Mouse (Mus musculus) C2C12 (cell line): ENCODE data around the gene Dcaf10. TPM values are rescaled to one million over a fixed set of nuclear protein-coding genes. Genes with fewer than 3 reads are reported as not detected.
A peak's percentile ranks its signal among the peaks of the same experiment; 100 is the strongest.

Experiments used
- H3K27me3 ChIP-seq: one replicate; pipeline ENCODE4 v1.6.1; 2011; ENCODE audit not compliant: control insufficient read depth, insufficient read depth, insufficient read length
- H3K36me3 ChIP-seq: one replicate; pipeline ENCODE4 v1.6.1; 2011; ENCODE audit not compliant: control insufficient read depth, insufficient read depth
- H3K4me3 ChIP-seq: one replicate; pipeline ENCODE4 v1.5.1; 2011; ENCODE audit warnings: mild to moderate bottlenecking, control low read depth; ENCODE audit not compliant: poor library complexity, insufficient read depth, severe bottlenecking
- H3K79me2 ChIP-seq: one replicate; pipeline ENCODE4 v1.6.1; 2011; ENCODE audit not compliant: control insufficient read depth, insufficient read depth
- H3K79me3 ChIP-seq: one replicate; pipeline ENCODE4 v1.6.1; 2011; ENCODE audit warnings: low read depth, control low read depth
- H3ac ChIP-seq: one replicate; pipeline ENCODE3; 2011; ENCODE audit warnings: low read depth; ENCODE audit not compliant: control insufficient read depth, insufficient read length
- CEBPB ChIP-seq: IDR thresholded peaks from one replicate; pipeline ENCODE4 v1.6.1; 2011; ENCODE audit warnings: low read depth, mild to moderate bottlenecking, control low read depth, moderate library complexity
- CTCF ChIP-seq: IDR thresholded peaks from one replicate; pipeline ENCODE4 v1.5.1; 2011; ENCODE audit not compliant: control insufficient read depth, insufficient read depth, insufficient read length
- FOSL1 ChIP-seq: IDR thresholded peaks from one replicate; pipeline ENCODE4 v1.8.0; 2011; ENCODE audit warnings: mild to moderate bottlenecking, low read length; ENCODE audit not compliant: poor library complexity, insufficient read depth, severe bottlenecking
- MAX ChIP-seq: IDR thresholded peaks from one replicate; pipeline ENCODE4 v1.6.1; 2011; ENCODE audit warnings: mild to moderate bottlenecking, control low read depth
- MYOD1 ChIP-seq: IDR thresholded peaks from one replicate; pipeline ENCODE4 v1.6.1; 2011; ENCODE audit warnings: low read depth; ENCODE audit not compliant: control insufficient read depth, insufficient read length
- MYOG ChIP-seq: IDR thresholded peaks from one replicate; pipeline ENCODE4 v1.6.1; 2011; ENCODE audit not compliant: control insufficient read depth, insufficient read length; ENCODE audit errors: extremely low read depth
- USF1 ChIP-seq: IDR thresholded peaks from one replicate; pipeline ENCODE4 v1.6.1; 2011; ENCODE audit warnings: low read depth, mild to moderate bottlenecking, control low read depth, moderate library complexity
- polyA plus RNA-seq: library from polyadenylated mRNA; unstranded; fragments of >200 nt; fragmentation: generic; extraction: Trizol; gene quantifications from one replicate; pipeline ENCODE4 v1.2.1, GENCODE M21; 2012; ENCODE audit warnings: missing spikeins

The Dcaf10 gene
- polyA plus RNA-seq, 1 experiment, result 10.8 TPM

DNA sequence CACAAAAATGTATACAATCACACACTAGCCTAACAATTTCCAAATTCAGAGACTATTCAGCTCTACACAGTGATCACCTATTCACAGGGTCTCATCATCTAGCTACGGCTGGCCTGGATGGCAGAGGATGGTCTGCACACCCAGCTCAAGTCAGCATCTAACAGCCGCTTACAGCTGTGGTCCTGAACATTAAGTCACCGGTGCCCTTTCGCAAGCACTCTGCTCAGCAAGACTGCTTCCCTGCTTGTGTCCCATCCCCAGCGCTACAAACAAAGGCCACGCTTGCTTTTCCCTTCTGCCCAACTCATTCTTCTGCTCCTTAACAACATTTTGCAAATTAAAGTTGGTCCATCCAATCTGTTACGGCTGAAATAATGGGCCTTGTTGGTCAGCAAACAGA lies 64.5 kb downstream of the Dcaf10 start:
- no peaks in the 10 kb centered on the region for H3K27me3 ChIP-seq
- peaks cover 63% of the 10 kb centered on the region for H3K79me2 ChIP-seq
- peaks cover 20% of the 10 kb centered on the region for H3K79me3 ChIP-seq
- H3ac ChIP-seq, result no peak overlapping the region
- TF ChIP-seq FOSL1 (no peak), CTCF (no peak), MAX (no peak), MYOG (no peak), MYOD1 (no peak), CEBPB (no peak), USF1 (no peak)
- no peak overlapping the region for H3K4me3 ChIP-seq
- peaks cover 18% of the 10 kb centered on the region for H3K36me3 ChIP-seq

DNA sequence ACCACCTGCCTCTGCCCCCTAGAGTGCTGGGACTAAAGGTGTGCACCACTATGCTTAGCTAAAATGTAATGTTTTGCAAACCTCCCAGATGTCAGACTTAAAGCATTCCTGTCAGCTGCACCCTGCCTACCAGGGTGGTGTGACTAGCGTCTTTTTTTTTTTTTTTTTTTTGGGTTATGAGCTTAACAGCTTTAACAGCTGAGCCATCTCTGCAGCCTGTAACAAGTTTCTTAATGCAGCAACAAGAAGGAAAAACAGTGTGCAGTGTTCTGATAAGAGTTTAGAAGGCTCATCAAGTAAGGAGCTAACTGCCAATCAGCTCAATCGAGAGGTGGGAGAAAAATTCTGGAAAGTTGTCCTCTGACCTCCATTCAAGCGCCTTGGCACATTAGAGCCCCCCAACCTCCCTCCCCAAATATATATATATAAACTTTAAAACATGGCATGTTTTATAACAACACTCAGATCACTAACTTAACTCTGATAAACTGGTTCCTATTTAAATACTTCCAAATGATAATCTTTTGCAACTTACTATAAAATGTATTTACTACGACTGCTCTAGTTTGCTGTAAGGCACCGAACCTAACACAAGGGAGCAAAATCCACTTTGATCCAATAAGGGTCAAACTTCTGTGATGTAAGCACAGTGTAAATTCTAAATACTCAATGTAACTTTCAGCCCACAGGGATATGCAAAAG lies 65.3 kb downstream of the Dcaf10 start:
- Histone ChIP-seq H3K36me3 (peaks cover 15% of the 10 kb centered on the region), H3K27me3 (no peaks in the 10 kb centered on the region), H3ac (no peak overlapping the region), H3K79me3 (peaks cover 20% of the 10 kb centered on the region), H3K79me2 (peaks cover 57% of the 10 kb centered on the region), H3K4me3 (peak overlapping the region; percentile 72)
- TF ChIP-seq USF1 (no peak), MYOD1 (no peak), CEBPB (no peak), FOSL1 (no peak), CTCF (no peak), MYOG (no peak), MAX (no peak)

DNA sequence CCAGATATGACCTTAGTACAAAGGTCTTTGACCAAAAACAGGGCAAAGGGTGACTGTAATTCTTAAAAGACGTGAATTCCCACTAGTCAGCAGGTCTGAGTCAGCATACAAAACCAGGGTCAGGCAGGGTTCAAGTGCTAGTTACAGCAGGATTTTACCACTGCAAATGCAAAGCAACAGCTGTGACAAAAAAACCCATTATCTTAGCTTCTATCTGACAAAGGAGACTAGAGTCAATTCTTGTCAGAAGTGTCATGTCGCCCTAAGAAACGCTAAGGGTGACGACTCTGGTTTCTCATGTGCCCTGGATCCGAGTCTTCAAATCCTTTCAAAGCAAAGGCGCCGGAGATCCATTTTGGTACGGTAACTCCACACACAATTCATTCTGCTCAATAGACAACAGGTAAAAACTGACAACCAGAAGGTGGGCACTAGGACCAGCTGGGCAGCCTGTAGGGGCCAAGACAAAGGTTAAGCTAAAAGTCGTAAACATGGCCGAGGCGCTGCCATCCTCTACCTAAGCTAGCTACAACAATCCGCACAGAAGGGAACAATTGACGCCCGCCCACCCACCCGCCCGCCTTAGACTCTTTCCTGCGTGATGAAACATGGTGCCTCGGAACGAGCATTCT lies 65.9 kb downstream of the Dcaf10 start:
- TF ChIP-seq MYOD1, result peak; percentile 16
- TF ChIP-seq CTCF, result no peak
- Histone ChIP-seq H3K79me2 (peaks cover 51% of the 10 kb centered on the region), H3K4me3 (peak overlapping the region; percentile 72), H3K27me3 (no peaks in the 10 kb centered on the region), H3K79me3 (peaks cover 20% of the 10 kb centered on the region), H3K36me3 (peaks cover 14% of the 10 kb centered on the region), H3ac (peak overlapping the region; percentile 65)

DNA sequence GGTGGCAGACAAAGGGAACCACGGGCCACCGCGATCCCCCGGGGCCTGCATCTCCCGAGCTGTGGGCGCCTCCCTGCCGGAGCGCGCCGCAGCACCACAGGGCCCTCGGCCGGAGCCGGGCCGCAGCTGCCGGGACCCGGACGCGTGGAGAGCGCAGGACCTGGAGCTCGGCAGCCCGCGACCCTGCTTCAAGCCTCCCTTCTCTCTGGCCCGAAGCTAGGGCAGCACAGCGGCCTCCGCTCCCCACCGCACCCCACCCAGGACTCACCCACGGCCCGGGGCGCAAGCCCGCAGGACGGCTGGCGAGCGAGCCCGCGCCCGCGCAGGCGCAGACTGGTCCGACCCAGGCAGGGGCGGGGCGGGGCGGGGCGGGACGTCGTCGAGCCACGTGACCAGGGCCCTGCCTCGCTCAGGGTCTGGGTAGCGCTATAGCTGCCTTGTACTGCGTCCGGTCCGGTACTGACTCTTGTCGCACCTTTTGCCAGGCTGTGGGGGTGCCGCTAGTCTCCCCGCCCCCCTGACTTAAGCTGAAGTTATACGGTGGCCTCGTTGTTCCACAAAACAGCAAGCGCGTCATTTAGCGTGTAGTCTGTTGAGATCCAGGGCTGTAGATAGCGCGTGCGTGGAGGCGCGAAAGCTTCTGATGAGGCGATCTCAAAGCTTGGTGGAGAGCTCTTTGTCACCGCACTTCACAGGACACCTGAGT lies 66.7 kb downstream of the Dcaf10 start, which contains the start of gene Slc25a51:
Gene Slc25a51 (minus strand): TSS at position 340 of the 706 bp plus-strand sequence.
- peaks cover 18% of the 10 kb centered on the region for H3K79me3 ChIP-seq
- peak within 1 kb of the TSS; percentile 65 for H3ac ChIP-seq
- H3K4me3 ChIP-seq, result peak within 1 kb of the TSS; percentile 72
- H3K79me2 ChIP-seq, result peaks cover 44% of the 10 kb centered on the region
- peak; percentile 83 for TF ChIP-seq USF1
- no peak for TF ChIP-seq MYOD1
- H3K27me3 ChIP-seq, result no peaks in the 10 kb centered on the region
- H3K36me3 ChIP-seq, result peaks cover 6% of the 10 kb centered on the region

DNA sequence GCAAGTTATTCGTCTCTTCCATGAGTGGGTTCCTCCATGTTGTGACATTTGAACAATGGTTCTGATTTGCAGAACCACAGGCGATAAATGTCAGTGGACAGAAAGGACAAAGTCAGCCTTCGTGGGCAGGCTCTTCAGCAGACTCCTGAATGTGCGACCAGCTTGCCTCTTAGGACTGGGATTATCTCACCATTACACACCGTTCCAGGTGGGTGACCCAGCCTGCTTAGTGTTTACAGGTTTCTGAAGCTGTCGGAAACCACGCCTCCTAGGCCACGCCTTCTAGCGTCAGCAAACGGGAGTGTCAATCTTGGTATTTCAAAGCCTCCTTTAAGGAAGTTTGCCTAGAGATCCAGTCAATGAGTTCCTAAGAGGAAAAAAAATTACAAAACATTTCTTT lies 67.4 kb downstream of the Dcaf10 start:
- Histone ChIP-seq H3K36me3 (no peaks in the 10 kb centered on the region), H3K4me3 (no peak overlapping the region), H3K27me3 (no peaks in the 10 kb centered on the region), H3K79me2 (peaks cover 39% of the 10 kb centered on the region), H3K79me3 (peaks cover 15% of the 10 kb centered on the region), H3ac (no peak overlapping the region)
- TF ChIP-seq MYOG (no peak), CTCF (no peak), FOSL1 (no peak), USF1 (no peak), MAX (no peak), CEBPB (no peak), MYOD1 (no peak)

DNA sequence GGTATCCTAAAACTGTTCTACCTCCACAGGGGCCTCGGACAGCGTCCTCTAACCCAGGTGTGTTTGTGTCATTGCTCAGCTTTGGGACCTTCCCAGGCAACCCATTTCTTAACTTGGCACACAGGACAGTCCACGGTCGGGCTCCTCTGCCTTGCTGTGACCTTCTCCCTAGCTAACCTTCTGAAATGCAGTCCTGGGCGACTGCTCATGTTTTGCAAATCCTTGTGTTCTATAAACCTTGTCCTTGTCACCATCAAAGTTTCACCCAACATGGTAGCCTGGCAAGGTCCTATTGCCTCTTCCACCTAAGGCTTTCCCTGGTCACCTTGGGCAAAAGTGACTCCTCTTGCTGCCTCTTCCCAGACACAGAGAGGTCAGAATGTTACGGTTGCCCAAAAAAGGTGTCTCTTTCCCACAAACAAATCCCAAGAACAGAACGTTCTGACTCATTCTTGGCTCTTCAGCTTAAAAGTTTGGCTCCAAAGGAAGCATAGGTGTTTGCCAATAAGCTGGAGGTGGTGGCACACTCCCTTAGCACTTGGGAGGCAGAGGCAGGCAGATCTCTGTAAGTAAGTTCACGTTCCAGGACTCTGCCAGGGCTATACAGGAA lies 69.4 kb downstream of the Dcaf10 start:
- no peaks in the 10 kb centered on the region for H3K27me3 ChIP-seq
- H3K4me3 ChIP-seq, result no peak overlapping the region
- peaks cover 20% of the 10 kb centered on the region for H3K79me2 ChIP-seq
- peaks cover 11% of the 10 kb centered on the region for H3K79me3 ChIP-seq
- TF ChIP-seq CEBPB (no peak), MAX (no peak), CTCF (no peak), FOSL1 (no peak), MYOG (no peak), MYOD1 (no peak)
- no peak overlapping the region for H3ac ChIP-seq
- H3K36me3 ChIP-seq, result no peaks in the 10 kb centered on the region
